Mouse (Mus musculus) liver, embryonic 11.5 days (tissue): ENCODE measurements at regions not wholly inside any gene's neighbourhood (a gene's known extent, or its start where the extent isn't known, plus 50 kb on each side); places are given as distances from the start of the nearest gene placed in this dataset.

Experiments used
- ATAC-seq: fragments of 200-750 bp; cut with Nextera tagmentation; replicated peaks from 2 replicates; pipeline ENCODE4 v1.8.0; 2017; ENCODE audit warnings: moderate number of reproducible peaks, mild to moderate bottlenecking, moderate TSS enrichment, moderate library complexity; ENCODE audit not compliant: low FRiP score
- DNase-seq: peaks from one replicate; pipeline ENCODE4 v3.0.0-alpha.2; 2017; ENCODE audit warnings: low spot score
- H3K27ac ChIP-seq: fragments of 300-500 bp; sonication (generic); 2 replicates; pipeline ENCODE4 v1.5.1; 2014; ENCODE audit warnings: mild to moderate bottlenecking, low read depth, low read length, control low read depth
- H3K27me3 ChIP-seq: fragments of 300-500 bp; sonication (generic); replicated peaks from 2 replicates; pipeline ENCODE4 v1.6.1; 2014; ENCODE audit warnings: low read length, mixed read lengths; ENCODE audit not compliant: control insufficient read depth, insufficient read depth
- H3K36me3 ChIP-seq: fragments of 300-500 bp; sonication (generic); 2 replicates; pipeline ENCODE4 v1.6.1; 2014; ENCODE audit warnings: mild to moderate bottlenecking, low read length, moderate library complexity, mixed read lengths; ENCODE audit not compliant: control insufficient read depth, insufficient read depth
- H3K4me1 ChIP-seq: fragments of 300-500 bp; sonication (generic); replicated peaks from 2 replicates; pipeline ENCODE4 v1.6.1; 2014; ENCODE audit warnings: low read length, mixed read lengths; ENCODE audit not compliant: control insufficient read depth, insufficient read depth
- H3K4me2 ChIP-seq: fragments of 300-500 bp; sonication (generic); 2 replicates; pipeline ENCODE4 v1.6.1; 2014; ENCODE audit warnings: mild to moderate bottlenecking, control low read depth, moderate library complexity
- H3K4me3 ChIP-seq: fragments of 300-500 bp; sonication (generic); 2 replicates; pipeline ENCODE4 v1.5.1; 2014; ENCODE audit warnings: low read depth, low read length, control low read depth
- H3K9ac ChIP-seq: fragments of 300-500 bp; sonication (generic); 2 replicates; pipeline ENCODE4 v1.6.1; 2014; ENCODE audit warnings: low read depth, low read length, control low read depth
- H3K9me3 ChIP-seq: fragments of 300-500 bp; sonication (generic); 2 replicates; pipeline ENCODE4 v1.6.1; 2016; ENCODE audit warnings: low read length, inconsistent platforms, mixed read lengths; ENCODE audit not compliant: control insufficient read depth
- WGBS: fragments of 180-500 bp; shearing (Covaris S2); extraction: QIAGEN DNeasy Blood & Tissue Kit; methylation state at CpG from one replicate; pipeline ENCODE4 v1.1.7; 2014; 5-methylcytosine and 5-hydroxymethylcytosine counted together

DNA sequence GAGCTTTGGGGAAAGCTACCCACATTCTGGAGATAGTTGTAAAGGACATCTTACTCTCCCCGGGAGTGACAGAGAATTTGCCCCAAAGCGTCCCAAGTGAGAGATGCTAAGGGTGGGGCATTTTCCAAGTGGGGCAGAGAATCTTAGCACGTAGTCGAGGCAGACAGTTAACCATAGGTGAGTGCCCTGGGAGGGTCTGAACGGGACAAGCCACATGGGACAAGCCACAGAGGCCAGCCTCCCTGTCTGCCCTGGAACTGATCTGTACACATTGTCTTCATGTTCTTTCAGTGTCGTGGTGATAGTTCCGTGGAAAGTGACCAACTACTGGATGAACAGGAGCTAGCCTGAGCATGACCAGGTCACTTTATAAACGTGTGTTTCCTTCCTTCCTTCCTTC lies 116.6 kb downstream of the Sec23ip start:
- ATAC-seq (no peak), DNase-seq (no peak)
- H3K36me3 ChIP-seq, result no peaks in the 10 kb centered on the region
- no peaks in the 10 kb centered on the region for H3K9me3 ChIP-seq
- 78% methylated on average over 8 of the region's 8 CpGs for WGBS
- H3K4me2 ChIP-seq, result no peak overlapping the region
- H3K4me3 ChIP-seq, result no peak overlapping the region
- H3K27ac ChIP-seq, result no peak overlapping the region
- no peaks in the 10 kb centered on the region for H3K4me1 ChIP-seq
- H3K9ac ChIP-seq, result no peak overlapping the region
- no peaks in the 10 kb centered on the region for H3K27me3 ChIP-seq

DNA sequence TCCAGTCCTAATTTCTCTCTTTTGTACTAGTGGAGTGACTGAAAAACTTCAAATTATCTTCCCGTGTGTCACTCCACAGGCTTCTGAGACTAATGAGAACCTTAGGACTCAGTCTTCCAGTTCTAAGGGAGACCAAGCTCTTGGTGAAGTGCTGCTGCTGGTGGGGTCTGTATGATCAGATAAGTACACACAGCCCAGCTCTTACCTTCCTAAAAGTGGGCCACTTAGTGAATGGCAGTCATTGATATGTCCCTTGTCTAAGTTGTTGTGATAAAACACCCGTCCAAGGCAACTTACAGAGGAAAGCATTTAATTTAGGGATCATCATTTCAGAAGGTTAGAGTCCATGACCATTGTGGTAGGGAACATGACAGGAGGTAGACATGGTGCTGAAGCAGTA lies 124.1 kb downstream of the Sec23ip start:
- peak; percentile 75 for ATAC-seq
- H3K4me3 ChIP-seq, result no peak overlapping the region
- H3K9me3 ChIP-seq, result no peaks in the 10 kb centered on the region
- no peaks in the 10 kb centered on the region for H3K4me1 ChIP-seq
- H3K27me3 ChIP-seq, result no peaks in the 10 kb centered on the region
- 58% methylated on average over 2 of the region's 2 CpGs for WGBS
- DNase-seq, result no peak
- no peak overlapping the region for H3K9ac ChIP-seq
- no peak overlapping the region for H3K27ac ChIP-seq
- H3K36me3 ChIP-seq, result no peaks in the 10 kb centered on the region
- H3K4me2 ChIP-seq, result no peak overlapping the region

DNA sequence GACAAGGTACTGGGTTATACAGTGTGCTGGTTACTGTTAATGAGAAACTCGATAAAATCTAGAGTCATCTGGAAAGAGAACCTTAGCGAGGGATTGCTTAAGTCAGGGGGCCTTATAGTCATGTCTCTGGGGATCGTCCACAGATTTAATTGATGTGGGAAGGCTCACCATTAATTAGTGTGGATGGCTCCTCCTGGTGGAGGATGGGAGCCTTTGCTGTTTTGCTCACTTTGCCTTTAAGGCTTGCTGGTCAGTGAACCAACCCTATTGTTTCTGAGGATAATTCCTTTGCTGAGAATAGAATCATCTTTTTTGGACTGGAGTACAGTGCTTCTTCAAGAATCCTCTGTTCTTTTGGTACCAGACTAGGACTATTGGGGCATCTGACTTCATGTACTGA lies 139.3 kb downstream of the Sec23ip start:
- no peak overlapping the region for H3K9ac ChIP-seq
- H3K4me1 ChIP-seq, result no peaks in the 10 kb centered on the region
- ATAC-seq (no peak), DNase-seq (no peak)
- no peak overlapping the region for H3K4me2 ChIP-seq
- no peaks in the 10 kb centered on the region for H3K36me3 ChIP-seq
- H3K27me3 ChIP-seq, result no peaks in the 10 kb centered on the region
- WGBS, result 59% methylated on average over 3 of the region's 3 CpGs
- H3K4me3 ChIP-seq, result no peak overlapping the region
- H3K9me3 ChIP-seq, result no peaks in the 10 kb centered on the region
- no peak overlapping the region for H3K27ac ChIP-seq

DNA sequence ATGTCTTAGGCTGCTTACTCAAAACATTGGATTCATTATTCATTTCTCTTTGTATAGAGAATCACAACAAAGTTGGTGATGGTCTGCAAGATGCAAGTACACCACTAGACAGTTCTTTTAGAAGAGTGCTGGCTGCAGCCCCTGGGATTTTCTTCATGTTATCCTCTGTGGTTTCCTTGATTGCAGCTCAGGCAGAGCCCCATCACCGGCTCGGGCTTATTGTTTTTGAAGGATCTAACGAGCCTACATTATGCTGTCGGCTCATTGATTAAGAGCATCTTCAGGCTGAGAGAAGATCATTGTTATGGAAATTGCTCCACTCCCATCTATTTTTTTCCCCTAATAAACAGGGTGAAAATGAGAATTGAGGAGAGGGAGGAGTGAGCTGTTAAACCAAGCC lies 140.8 kb downstream of the Sec23ip start:
- Histone ChIP-seq H3K9ac (no peak overlapping the region), H3K36me3 (no peaks in the 10 kb centered on the region), H3K27me3 (no peaks in the 10 kb centered on the region), H3K4me2 (no peak overlapping the region), H3K4me1 (no peaks in the 10 kb centered on the region), H3K27ac (no peak overlapping the region), H3K9me3 (no peaks in the 10 kb centered on the region), H3K4me3 (no peak overlapping the region)
- no peak for DNase-seq
- WGBS, result 83% methylated on average over 4 of the region's 4 CpGs
- no peak for ATAC-seq

DNA sequence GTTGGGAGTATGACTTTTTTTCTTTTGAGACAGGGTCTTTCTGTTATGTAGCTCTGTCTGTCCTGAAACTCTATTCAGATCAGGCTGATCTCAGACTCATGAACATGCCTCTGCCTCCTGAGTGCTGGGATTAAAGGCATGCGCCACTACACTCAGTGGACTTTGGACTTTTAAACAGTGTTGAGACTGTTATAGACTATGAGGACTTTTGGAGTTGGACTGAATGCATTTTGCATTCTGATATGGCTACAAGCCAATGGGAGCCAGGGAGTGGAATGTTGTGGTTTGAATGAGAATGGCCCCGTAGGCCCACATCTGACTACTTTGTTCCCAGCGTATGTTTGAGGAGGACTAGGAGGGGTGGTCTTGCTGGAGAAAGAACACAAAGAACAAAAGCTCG lies 165.4 kb downstream of the Sec23ip start:
- H3K36me3 ChIP-seq, result no peaks in the 10 kb centered on the region
- no peak overlapping the region for H3K27ac ChIP-seq
- DNase-seq, result no peak
- H3K4me3 ChIP-seq, result no peak overlapping the region
- 0 out of 2 replicates have a peak, but pooled peaks cover 2% of the 10 kb centered on the region for H3K9me3 ChIP-seq
- no peak overlapping the region for H3K9ac ChIP-seq
- no peaks in the 10 kb centered on the region for H3K27me3 ChIP-seq
- WGBS, result 83% methylated on average over 4 of the region's 4 CpGs
- H3K4me2 ChIP-seq, result no peak overlapping the region
- ATAC-seq, result no peak
- no peaks in the 10 kb centered on the region for H3K4me1 ChIP-seq

DNA sequence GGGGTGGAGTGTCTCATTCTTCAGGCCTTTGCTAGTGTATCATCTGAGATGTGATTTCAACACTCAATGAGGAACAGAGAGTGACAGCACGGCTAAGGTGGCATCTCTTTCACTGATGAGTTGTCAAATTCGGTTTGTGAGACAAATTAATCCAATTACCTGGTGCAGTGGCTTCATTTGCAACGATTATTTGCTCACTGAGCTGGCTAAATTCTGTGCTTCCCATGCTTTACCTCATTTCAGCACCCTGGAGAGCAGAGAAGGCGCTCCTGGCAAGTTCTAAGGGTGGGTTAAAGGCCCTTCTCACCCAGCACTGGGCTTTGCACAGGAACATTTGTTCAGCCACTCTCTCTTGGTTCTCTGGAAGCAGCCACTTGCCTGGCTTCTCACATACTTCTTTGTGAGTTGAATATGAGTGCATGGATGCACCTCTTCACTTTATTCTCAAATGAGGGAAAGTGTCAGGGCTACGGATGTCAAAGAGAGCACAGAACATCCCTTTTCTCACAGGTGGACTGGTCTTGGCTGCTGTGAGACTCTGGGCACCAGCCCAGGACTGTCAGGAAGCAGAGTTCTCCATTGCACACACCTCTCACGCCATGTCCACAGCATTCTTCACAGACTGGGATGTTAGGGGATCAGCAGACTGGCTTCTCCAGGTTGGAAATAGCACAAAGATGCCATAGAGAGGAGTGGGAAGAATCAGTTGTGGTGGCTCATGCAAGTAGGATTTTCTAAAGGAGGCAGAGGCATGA lies 193.4 kb downstream of the Sec23ip start:
- H3K4me3 ChIP-seq, result no peak overlapping the region
- no peak for DNase-seq
- H3K9me3 ChIP-seq, result no peaks in the 10 kb centered on the region
- no peak overlapping the region for H3K9ac ChIP-seq
- H3K27ac ChIP-seq, result no peak overlapping the region
- no peak for ATAC-seq
- H3K36me3 ChIP-seq, result no peaks in the 10 kb centered on the region
- no peaks in the 10 kb centered on the region for H3K4me1 ChIP-seq
- H3K27me3 ChIP-seq, result no peaks in the 10 kb centered on the region
- H3K4me2 ChIP-seq, result no peak overlapping the region
- WGBS, result 38% methylated on average over 6 of the region's 6 CpGs

DNA sequence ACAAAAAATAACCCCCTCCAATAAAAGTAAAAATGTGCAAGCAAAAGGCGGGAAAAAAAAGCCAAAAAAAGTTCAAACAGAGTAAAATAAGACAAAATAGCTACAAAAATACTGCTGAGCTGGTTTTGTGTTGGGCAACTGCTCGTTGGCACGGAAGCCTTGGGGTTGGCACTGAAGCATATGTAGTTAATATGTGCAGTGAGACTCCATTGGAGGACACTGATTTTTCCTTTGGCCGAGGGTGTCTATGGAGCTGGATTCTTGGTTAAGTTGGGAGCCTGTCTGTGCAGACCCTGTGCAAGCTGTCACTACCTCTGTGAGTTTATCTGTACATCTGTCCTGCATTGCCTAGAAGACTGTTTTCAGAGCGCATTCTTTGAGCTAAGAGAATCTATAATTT lies 215.8 kb downstream of the Sec23ip start:
- Histone ChIP-seq H3K9me3 (no peaks in the 10 kb centered on the region), H3K4me1 (no peaks in the 10 kb centered on the region), H3K4me3 (no peak overlapping the region), H3K4me2 (no peak overlapping the region), H3K27ac (no peak overlapping the region), H3K36me3 (no peaks in the 10 kb centered on the region), H3K27me3 (no peaks in the 10 kb centered on the region), H3K9ac (no peak overlapping the region)
- WGBS, result 82% methylated on average over 5 of the region's 5 CpGs
- DNase-seq, result no peak
- no peak for ATAC-seq

DNA sequence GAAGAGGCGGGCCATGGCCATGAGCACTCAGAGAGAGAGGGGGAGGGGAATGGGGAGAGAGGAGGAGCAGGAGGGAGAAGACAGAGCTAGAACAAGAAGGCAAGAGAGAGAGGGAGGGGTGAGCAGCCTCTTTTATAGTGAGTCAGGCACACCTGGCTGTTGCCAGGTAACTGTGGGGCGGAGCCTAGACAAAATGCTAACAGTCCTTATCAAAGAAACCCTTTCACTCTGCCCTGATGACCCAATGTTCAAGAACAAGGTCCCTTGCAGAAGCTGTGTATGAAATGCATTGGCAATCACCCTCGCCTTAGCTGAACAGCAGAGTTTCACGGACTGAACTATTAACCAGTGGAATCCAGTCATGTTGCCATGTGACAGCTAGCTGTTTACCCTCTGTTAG lies 235.2 kb downstream of the Sec23ip start:
- H3K27ac ChIP-seq, result no peak overlapping the region
- WGBS, result 82% methylated on average over 4 of the region's 4 CpGs
- no peak for ATAC-seq

DNA sequence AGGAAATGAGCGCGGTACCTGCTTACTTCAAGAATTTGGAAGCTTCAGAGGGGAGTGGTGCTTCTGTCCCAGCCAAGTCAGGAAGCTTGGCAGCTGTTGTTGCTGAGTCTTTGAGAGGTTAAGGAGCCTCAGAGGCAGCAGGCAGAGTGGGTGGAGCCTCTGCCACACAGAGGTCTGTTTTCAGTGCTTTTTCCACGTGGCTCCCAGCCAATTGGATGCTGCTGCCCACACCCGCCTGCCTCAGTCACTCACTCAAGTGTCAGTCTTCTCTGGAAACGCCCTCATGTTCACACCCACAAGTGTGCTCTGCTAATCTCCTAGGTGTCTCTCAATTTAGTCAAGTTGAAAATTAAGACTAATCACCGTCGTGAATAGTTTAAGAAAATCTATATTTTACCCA lies 236.1 kb downstream of the Sec23ip start:
- WGBS, result 67% methylated on average over 7 of the region's 7 CpGs
- H3K4me3 ChIP-seq, result no peak overlapping the region
- no peaks in the 10 kb centered on the region for H3K4me1 ChIP-seq
- H3K27me3 ChIP-seq, result no peaks in the 10 kb centered on the region
- no peaks in the 10 kb centered on the region for H3K9me3 ChIP-seq
- no peak overlapping the region for H3K4me2 ChIP-seq
- no peaks in the 10 kb centered on the region for H3K36me3 ChIP-seq
- ATAC-seq (no peak), DNase-seq (no peak)
- H3K9ac ChIP-seq, result no peak overlapping the region
- H3K27ac ChIP-seq, result no peak overlapping the region

More for the DNA sequence above, 235.2 kb downstream of the Sec23ip start:
- no peak overlapping the region for H3K4me2 ChIP-seq
- no peak overlapping the region for H3K9ac ChIP-seq
- no peak for DNase-seq
- H3K36me3 ChIP-seq, result no peaks in the 10 kb centered on the region
- no peak overlapping the region for H3K4me3 ChIP-seq
- no peaks in the 10 kb centered on the region for H3K27me3 ChIP-seq
- no peaks in the 10 kb centered on the region for H3K9me3 ChIP-seq
- H3K4me1 ChIP-seq, result no peaks in the 10 kb centered on the region
